Mouse (Mus musculus): Measurements from ENCODE around the gene Bend6. TPM values are rescaled to one million over a fixed set of nuclear protein-coding genes. Genes with fewer than 3 reads are reported as not detected.
A peak's percentile ranks its signal among the peaks of the same experiment; 100 is the strongest.
"Not testable (repeated sequence)": the region's sequence is repeated elsewhere in the genome, so short reads cannot be mapped to it uniquely, and the experiment has no call there.

Bend6 gene
- total RNA-seq, 2 experiments from 2014 or later = 77.2 to 91.6 TPM

DNA sequence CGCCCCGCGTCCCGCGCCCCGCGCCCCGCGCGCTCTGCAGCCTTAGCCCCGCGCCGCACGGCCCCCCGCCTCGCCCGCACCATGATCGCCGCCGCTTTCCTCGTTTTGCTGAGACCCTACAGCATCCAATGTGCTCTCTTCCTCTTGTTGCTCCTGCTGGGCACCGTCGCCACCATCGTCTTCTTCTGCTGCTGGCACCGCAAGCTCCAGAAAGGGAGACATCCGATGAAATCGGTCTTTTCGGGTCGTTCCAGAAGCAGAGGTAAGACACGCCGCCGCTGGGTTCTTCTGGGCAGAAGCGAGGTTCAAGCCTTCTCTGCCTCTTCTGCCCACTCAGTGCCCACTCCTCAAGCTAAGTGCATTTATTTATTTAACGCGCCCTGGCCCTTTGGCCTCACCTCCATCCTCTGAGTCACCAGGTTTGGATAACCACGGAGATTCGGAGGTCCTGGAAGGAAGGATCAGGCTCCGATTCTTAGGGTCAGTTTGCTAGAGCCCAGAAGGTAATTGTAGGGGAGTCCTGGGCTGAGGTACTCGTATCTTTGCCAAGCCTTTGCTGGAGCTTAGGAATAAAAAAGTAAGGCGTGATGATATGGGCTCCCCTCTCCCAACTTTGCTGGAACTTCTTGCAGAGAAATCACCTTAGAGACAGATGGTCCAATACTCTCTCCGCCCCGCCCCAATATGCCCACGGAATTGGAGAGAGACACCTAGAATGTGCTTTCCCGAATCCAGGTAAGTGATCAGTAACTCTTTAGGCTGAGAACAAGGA lies 761 bp upstream of the Bend6 start, which contains the start of gene Dst:
Gene Dst (plus strand): TSS at position 35 of the 772 bp plus-strand sequence.
- DNase-seq (ENCODE audit: low spot score in 2 of 2) = no peak

DNA sequence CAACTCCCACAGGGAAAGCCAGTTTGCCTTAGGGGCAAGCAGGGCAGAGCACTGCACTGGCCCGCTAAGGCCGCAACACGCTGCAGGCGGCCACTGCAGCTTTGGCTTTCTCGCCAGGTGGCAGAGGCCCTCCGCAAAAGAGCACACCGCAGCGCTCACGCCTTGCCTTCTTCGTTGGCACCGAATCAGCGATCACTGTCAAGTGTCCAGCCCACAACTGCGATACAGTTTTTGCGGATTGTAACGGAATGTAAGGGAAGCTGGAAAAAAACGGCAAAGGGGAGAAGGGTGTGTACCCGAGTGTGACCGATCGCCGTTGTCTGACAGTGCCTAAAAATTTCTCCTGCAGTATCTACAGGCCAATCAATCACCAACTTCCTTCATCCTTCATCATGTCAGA lies 689 bp downstream of the Bend6 start:
- DNase-seq (ENCODE audit: low spot score in 2 of 2) = peak in 1 of 2 experiments; percentile 22

DNA sequence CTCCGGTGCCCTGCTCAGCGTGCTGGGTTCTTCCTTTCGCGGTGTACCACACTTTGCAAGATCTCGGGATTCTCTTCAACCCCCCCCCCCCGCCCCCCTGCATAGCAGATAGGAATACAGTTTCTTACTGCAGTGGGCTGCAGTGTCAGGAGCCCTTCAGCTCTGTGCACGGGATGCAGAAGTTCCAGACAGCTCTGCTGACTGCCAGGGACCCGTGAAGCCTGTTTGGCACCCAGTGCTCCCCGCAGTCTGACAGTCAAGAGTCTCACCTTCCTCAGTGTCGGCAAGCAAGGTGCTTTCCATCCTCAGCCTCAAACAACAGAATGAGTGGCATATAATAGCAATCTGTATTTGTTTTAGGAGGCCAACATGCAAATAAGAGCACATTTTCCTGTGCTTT lies 1.4 kb downstream of the Bend6 start:
- DNase-seq (ENCODE audit: low spot score in 2 of 2) = no peak

DNA sequence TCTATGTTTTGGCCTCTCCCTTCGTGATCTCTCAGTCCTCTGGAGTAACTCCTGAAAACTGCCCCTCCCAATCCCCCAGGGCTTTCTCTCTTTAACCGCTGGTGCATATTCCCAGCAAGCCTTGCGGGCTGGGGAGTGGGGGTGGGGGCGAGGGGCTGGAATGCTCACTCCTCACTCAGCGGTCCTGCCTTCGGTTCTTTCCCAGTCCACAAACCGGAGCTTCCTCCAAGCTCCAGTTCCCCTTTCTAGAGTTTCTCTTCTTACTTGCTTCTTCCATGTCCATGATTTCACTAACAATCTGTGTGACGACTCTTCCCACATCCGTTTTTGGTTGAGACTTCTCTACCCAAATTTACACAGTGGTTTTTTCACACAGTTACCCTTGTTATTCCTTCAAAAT lies 4.0 kb downstream of the Bend6 start:
- no peak for DNase-seq (ENCODE audit: low spot score in 2 of 2)

DNA sequence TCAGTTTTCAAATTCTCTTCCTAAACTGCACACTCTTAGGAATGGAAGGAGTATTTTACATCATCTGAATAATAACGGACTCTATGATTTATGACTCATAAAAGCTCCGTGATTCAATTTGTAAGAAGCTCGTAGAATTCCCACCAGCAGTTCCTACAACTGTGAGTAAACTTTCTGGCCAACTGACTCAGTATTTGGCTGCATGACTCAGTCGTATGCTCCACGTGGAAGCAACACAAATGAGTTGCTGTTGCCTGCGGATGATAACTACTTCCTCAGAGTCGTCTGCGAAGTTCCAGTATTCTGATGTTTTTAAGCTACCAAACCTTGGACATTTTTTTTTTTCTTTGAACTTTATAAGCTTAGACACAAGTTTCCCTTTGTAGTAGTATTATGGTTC lies 7.4 kb downstream of the Bend6 start:
- DNase-seq (ENCODE audit: low spot score in 2 of 2) = no peak

DNA sequence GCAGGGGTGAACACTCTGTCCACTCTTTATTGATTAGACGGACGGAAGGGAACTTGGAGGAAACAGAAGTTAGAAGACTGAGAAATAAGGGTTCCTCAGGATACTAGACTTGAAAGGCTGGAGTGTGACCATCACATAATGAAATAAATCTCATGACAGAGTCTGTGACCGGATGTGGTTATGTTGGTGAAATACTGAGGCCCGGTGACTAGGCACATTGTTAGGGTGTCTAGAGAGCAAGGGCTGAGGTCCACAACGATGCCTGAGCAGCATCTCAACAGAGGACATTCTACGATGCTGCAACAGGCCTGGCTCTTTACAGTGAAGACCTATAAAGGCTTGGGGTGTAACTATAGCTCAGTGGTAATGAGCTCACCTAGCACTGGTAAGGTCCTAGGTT lies 9.2 kb downstream of the Bend6 start:
- DNase-seq (ENCODE audit: low spot score in 2 of 2) = no peak

DNA sequence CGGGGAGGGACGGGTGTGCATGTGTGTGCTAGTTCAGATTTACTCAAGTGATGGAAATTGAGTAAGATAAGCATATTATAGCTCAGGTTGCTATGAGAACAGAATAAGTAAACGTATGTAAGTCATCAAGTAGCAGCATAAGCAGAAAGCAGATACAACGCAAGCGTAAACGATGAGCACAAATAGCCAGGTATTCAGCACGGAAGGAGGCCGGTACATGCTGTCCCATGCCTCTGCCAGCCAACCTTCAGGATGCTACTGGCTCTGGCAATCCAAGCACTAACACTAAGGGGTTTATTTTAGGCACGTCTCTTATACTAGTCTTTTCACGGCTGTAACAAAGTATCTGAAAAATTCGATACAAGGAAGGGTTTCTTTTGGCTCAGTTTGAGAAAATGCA lies 10.2 kb downstream of the Bend6 start:
- no peak for DNase-seq (ENCODE audit: low spot score in 2 of 2)

DNA sequence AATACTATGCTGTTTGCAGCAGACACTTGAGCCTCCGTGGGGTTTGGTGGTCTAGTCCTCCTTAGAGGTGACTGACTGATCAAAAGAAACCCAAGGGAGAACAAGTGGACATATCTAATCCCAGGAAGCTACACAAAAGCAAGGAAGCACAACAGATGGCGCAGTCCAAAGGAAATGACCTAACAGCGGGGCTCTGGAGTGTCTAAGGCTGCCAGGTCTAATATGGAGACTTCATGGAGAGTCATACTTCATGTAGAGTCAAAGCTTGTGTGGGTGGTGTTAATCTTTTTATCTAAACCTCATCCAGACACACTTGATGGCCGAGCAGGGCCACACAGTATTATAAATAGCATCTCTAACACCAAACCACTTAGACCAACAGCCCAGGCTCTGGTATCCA lies 10.9 kb downstream of the Bend6 start:
- DNase-seq (ENCODE audit: low spot score in 2 of 2) = no peak

DNA sequence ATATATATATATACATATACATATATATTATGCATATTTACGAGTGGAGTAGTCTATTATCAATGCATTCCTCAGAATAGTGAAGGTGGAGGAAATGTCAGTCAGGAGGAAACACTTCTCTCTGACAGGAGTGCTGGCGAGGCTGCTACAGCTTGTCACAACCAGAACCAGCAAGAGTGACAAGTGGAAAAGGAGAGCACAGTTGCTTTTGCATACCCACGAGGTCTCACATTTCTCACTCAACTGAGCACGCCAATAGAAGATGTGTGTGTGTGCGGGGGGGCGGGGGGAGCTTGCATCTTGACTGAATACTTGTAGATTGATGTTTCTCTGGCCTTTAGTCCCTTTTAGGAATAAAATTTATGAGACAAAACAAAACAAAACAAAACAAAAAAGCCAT lies 11.5 kb downstream of the Bend6 start:
- DNase-seq (ENCODE audit: low spot score in 2 of 2) = no peak

DNA sequence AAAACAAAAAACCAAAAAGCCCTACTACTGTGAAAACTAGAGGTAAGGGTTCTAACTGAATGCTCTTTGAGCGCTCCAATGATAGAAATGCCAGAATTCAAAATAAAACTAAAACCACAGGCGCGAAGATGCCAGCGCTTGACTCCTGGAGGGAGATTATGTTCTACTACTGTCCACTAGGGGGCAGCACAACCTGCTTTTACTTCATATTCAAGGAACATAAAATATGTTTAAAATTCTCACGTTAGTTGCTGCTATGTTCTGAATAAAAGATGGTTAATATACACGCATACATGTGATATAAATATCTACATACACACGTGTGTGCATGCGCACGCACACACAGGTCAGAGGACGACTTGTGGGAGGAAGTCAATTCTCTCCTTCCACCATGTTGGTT lies 14.8 kb downstream of the Bend6 start:
- peak; percentile 22 to 57 for DNase-seq (ENCODE audit: low spot score in 2 of 2)

DNA sequence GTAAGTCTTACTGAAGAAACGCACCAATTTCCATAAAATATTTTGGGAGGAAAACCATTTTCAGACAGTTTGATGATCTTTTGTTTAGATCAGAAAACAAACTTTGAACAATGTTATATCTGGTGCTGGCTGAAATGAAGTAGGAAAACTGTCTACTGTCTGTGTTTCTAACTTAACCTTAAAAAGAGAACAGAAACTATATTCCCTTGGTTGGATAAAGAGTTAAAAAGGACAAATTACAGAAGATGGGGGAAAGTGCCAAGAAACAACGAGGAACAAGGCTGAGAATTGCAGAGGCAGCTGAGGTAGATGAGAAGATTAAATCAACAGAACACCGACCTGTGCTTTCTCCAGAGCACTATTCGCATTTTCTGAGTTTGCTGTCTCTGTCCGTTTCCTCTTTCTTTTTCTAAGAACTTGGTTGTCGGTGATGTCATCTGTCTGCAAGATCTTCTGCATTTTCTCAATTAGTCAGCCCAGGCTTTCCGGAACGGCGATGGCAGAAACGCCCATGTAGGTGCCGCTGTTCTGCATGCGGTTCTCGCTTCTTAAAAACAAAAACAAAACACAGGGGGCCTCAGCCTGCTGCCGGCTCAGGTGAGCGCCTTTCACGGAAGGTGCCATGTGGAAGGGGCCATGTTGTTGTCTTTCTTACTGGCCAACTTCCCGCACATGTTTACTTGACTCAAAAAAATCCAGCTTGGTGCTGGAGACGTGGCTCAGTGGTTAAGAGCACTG lies 24.3 kb downstream of the Bend6 start:
- DNase-seq (ENCODE audit: low spot score in 2 of 2) = peak in 1 of 2 experiments; percentile 23

DNA sequence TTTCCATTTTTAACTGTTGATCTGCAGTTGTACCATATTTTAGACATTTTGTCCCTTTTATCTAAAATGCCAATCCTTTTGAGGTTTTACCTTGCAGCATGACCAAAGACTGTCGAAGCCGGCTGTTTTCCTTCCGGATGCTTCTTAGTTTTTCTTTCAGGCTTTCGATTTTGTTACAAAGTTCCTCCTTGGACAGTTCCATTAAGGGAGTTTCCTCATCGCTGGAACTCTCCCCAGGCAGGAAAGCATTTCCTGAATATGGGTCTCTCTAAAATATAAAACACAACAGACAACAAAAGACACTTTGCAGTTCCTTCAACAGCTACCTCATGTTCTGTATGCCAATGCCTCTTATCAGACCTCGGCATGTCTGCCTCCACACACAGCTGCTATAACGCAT lies 29.4 kb downstream of the Bend6 start:
- no peak for DNase-seq (ENCODE audit: low spot score in 2 of 2)

DNA sequence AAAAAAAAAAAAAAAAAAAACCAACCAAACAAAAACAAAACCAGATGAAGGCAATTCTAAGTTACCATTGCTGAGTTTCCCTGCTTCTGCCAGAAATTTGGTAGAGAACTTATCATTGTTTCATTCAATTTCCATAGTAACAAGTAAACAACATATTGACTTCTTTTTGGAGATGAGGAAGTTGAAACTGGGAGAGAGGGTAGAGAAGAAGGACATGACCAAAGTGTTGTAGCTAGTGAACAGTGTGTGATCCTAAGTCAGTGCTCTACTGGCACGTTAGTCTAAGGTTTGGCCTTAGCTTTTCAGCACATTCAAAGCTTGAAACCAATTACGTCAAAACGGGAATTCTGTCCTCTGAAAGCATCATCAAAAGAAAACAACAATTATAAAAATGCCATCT lies 31.2 kb downstream of the Bend6 start:
- DNase-seq (ENCODE audit: low spot score in 2 of 2) = no peak

DNA sequence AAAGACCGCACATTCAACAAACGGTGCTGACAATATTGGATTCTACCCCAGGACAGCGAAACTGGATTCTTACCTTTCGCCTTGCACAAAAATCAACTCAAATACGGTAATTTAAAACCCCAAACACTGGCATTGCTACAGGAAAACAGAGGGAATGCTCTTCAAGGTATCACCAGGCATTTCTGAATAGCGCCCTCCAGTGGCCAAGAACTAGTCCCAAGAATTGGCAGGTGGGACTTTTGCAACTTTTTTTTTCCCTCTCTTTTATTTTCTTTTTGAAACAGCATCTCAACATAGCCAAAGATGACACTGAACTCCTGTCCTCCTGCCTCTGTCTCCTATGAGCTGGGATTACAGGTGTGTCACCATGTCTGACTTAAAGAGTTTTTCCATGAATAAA lies 31.9 kb downstream of the Bend6 start:
- DNase-seq (ENCODE audit: low spot score in 2 of 2) = no peak

DNA sequence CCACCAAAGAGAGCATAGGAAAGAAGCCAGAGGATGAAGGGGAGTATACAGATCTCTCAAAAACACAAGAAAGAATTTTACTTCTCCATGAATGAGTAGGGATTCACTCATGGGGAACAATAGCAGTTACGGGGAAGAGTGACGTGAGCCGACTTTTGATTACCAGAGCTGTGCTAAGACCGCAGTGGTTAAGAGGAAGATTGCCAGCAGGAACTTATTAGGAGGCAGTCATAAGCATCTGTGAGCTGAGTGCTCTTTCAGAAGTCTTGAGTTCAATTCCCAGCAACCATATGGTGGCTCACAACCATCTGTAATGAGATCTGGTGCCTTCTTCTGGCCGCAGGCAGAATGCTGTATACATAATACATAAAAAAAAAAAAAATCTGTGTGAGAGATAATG lies 34.1 kb downstream of the Bend6 start:
- DNase-seq (ENCODE audit: low spot score in 2 of 2) = no peak

DNA sequence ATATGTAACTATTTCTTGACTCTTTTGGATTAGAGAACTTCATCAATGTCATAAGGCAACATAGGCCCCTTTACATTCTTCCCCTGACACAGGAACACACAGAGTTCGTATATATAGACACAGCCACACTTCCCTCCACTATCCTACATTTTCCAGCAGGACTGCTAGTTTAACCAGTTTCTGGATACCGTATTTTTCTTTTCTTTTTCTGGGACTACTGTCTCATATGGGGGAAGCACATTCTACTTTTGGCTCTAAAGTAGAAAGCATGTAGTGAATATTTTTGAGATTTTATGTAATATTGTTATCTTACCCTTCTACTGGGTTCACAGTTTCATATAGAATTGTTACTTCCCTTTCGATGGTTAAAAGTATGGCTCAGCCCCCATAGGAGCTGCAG lies 38.2 kb downstream of the Bend6 start:
- no peak for DNase-seq (ENCODE audit: low spot score in 2 of 2)

DNA sequence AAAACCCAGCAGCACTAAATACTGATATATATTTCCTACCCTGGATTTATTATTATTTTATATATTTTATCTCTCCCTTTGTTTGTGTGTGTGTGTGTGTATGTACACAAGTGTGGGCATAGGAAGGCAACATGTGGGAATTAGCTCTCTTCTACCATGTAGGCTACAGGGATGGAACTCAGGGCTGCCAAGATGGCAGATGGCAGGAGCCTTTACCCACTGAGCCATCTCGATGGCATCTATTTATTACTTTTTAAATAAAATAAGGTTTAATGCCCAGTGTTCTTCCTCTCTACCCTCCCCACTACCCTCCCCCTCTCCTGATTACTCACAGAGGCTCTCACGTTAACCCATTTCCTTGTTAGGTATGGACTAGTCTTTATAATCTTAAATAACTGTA lies 38.6 kb downstream of the Bend6 start:
- DNase-seq (ENCODE audit: low spot score in 2 of 2) = no peak

DNA sequence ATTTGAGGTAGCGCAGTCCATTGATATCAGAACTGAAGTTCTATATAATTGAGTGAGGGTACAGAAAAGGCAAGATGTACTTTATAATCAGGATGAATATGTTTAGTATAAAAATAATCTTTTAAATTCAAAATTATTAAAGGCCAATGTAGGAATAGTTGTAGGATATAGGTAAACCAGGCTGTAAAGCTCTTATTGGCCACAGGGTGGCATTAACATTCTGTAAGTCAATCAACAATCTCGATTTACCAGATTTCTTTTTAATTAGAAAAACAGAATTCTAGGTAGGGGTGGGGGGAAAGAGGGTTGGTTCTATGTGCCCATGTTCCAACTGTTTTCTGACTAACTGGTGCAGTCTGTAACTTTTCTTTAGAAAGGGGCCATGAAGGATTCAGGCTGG lies 60.8 kb downstream of the Bend6 start:
- no peak for DNase-seq (ENCODE audit: low spot score in 2 of 2)

DNA sequence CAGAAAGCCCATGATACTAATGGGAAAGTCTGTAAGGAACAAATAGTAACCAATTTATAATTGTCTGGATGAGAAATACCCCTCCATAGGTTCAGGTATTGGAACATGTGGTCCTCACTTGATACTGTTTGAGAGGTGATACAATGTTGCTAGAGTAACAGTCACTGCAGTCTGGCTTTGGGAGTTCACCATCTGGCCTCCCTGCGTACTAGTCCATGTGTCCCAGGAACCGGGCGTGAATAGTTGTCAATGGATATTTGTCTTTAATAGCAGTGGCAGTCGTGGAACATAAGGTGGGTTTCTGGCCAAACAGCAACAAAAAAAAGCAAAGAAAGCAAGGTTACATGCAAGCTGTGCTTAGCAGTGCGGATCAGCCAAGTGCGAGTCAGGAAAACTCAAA lies 63.8 kb downstream of the Bend6 start:
- peak in 1 of 2 experiments; percentile 44 for DNase-seq (ENCODE audit: low spot score in 2 of 2)

DNA sequence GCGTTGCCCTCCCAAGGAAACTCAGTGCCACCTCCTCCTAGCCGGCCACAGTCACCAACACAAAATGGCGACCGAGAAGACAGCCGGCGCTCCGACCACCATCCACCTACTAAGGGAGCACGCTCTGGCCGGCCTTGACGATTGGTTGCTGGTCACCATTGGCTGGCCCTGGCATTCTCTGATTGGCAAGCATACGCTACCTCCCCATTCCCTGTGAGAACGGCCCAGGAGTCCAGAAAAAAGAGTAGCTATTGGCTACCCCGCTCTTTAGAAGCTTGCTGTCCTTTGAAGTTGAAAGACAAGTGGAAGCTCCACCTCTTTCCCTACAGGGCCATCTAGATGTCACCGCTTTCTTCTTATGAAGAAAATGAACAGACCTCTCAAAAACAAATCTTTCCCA lies 68.7 kb downstream of the Bend6 start:
- DNase-seq (ENCODE audit: low spot score in 2 of 2) = not testable (repeated sequence)

DNA sequence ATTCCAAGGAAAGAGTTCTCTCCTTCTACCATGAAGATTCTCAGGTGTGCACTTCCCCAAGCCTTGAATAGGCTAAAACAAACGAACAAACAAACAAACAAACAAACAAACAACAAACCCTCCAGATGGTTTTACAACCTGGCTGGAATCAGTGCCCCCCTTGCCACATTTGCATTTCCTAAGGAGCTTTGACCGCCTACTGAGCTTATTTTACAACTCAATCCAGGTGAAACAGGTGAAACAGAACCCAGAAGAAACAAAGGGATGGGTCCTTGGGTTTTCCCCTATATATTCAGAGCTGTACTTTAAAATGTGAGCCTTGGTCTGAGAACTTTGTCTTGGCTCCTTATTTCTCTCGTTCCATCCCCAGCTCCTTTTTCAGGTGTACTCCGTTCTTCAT lies 77.0 kb downstream of the Bend6 start:
- DNase-seq (ENCODE audit: low spot score in 2 of 2) = no peak

DNA sequence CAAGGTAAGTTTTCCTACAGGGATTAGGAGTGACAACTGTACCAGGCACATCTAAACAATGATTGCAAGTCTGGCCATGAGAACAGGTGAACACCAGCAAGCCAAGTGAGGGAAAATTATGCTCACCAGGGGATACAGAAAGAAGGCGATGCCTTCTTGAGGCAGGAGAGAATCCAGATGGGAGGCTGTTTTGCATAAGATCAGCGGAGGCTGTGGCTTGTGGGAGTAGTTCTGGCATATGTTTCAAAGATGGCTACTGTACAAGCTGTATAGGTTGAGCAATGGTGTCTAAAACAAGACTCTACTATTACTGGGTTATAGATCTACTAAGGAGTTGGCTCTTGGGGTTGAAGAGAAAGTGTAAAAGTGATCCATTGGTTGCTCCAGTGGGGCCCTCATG lies 89.7 kb downstream of the Bend6 start:
- no peak for DNase-seq (ENCODE audit: low spot score in 2 of 2)

Data from layer of hippocampus, postnatal 14 days (tissue).